Mouse (Mus musculus): ENCODE measurements around the gene Dpp7. TPM values are rescaled to one million over a fixed set of nuclear protein-coding genes. Genes with fewer than 3 reads are reported as not detected.
A peak's percentile ranks its signal among the peaks of the same experiment; 100 is the strongest.

Dpp7 gene
- polyA plus RNA-seq, 1 experiment from 2014 or later, result 11.2 TPM

DNA sequence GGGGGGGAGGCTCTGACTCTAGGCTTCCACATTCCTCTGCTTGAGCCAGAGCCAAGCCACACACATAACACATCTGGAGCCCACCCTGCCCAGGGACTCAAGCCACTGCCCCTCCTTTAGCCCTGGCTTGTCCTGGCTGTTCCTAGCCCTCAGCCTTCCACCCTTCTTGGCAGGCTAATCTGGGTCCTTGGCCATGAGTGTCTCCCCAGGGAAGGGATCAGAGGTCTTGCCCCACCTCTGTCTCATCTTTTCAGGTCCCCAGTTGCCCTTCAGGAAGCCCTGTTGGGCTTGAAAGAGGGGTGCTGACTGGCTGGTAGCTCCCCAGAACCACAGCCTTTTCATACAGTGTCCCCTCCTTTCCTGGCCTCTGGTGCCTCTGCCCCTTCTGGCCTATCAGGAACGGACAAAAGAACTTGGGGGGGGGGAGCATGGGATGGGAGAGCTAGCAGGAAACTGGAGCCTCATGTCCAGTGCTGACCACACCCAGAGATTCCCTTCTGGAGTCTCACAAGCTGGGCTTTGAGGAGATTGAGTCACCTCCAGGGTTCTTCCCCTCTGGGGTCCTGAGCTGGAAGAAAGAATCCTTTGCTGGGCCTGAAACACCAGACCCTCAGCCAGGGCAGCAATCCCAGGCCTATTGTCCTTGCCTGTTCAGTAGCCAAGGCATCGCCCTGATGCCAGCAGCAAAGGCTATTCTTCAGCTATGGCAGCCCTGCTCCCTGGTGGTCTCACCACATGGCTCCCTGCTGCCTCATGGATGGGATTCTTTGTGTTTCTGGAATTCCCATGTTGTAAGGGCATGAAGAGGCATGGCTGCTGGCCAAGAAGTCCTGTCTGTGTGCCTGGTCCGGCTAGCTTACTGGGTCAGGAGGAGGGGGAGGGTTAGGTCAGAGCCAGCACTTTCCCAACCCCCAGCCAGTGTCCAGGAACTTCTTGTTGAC is 38.4 kb upstream of the Dpp7 start:
- Histone ChIP-seq H3K27ac (no peak overlapping the region), H3K27me3 (replicated peaks) (peaks cover 82% of the 10 kb centered on the region), H3K36me3 (no peaks in the 10 kb centered on the region), H3K9me3 (replicated peaks) (no peaks in the 10 kb centered on the region), H3K4me3 (no peak overlapping the region), H3K9ac (no peak overlapping the region), H3K4me2 (no peak overlapping the region), H3K4me1 (peaks cover 10% of the 10 kb centered on the region)
- WGBS (ENCODE audit: insufficient replicate concordance), result 44% methylated on average over 3 of the region's 3 CpGs
- no peak for ATAC-seq

DNA sequence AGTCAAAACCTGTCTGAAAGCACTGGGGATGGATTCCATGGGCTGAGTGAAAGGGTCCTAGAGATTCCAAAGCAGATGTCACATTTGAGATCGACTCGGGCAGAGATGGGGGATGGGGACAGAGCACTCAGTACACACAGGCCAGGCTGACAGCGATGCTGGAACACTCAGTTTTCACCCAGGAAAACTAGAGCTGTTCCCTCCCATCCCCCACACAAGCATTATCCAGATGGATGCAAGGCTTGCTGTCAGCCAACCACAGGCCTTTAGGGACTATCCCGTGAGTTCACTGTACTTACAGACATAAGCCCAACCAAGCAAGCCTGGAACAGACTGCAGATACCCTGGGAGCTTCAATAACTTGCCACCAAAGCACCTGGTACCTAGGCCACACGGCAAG is 35.1 kb upstream of the Dpp7 start:
- Histone ChIP-seq H3K4me2 (no peak overlapping the region), H3K4me1 (peaks cover 9% of the 10 kb centered on the region), H3K4me3 (no peak overlapping the region), H3K9ac (no peak overlapping the region), H3K27ac (no peak overlapping the region), H3K36me3 (no peaks in the 10 kb centered on the region), H3K9me3 (replicated peaks) (no peaks in the 10 kb centered on the region), H3K27me3 (replicated peaks) (peaks cover 53% of the 10 kb centered on the region)
- WGBS (ENCODE audit: insufficient replicate concordance), result 55% methylated on average over 5 of the region's 5 CpGs
- ATAC-seq, result no peak

DNA sequence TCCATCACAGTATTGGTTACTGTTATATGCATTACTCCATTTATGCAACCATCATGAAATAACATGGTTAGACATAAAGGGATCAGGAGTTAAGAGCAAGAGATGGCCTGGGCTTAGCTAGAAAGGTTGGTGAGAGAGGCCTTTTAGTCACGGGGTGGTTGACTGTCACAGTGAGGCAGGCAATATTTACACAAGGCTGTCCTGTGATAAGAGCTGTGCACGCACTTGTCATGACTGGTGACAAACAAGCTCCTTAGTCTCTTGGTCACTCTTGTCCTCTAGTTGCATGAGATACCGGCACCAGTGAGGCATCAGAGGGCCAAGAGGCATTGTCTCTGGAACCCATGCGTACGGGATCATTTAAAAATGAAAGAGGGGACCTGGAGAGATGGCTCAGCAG is 28.3 kb upstream of the Dpp7 start:
- no peak overlapping the region for H3K27ac ChIP-seq
- no peak overlapping the region for H3K4me2 ChIP-seq

DNA sequence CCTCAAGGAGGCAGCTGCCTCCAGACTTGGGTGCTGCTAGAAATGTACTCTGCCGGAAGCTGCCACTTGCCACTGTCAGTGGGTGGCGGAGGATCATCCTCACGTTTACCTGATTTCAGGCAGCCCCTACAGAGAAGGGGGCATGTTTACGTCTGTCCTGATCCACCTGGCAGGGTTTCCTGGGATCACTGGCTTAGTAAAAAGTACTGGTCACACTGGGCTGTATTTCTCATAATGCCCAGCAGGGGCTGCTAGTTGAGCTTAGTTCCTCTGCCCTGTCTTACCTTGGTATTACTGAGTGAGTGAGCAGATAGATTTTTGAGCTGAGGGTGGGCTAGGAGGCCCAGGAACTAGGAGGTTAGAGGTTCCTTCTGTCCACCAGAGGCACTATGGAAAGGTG is 20.4 kb upstream of the Dpp7 start:
- H3K27me3 ChIP-seq (replicated peaks), result no peaks in the 10 kb centered on the region; the same call in 1 of the 2 replicates
- ATAC-seq, result no peak
- H3K4me2 ChIP-seq, result no peak overlapping the region
- H3K9ac ChIP-seq, result no peak overlapping the region
- peaks cover 48% of the 10 kb centered on the region for H3K4me1 ChIP-seq
- no peak overlapping the region; the same call in 1 of the 2 replicates for H3K27ac ChIP-seq
- H3K4me3 ChIP-seq, result no peak overlapping the region
- peaks cover 47% of the 10 kb centered on the region for H3K36me3 ChIP-seq
- WGBS (ENCODE audit: insufficient replicate concordance), result 59% methylated on average over 4 of the region's 4 CpGs
- H3K9me3 ChIP-seq (replicated peaks), result no peaks in the 10 kb centered on the region

More for the DNA sequence above, 28.3 kb upstream of the Dpp7 start:
- no peak for ATAC-seq
- H3K9me3 ChIP-seq (replicated peaks), result no peaks in the 10 kb centered on the region
- no peak overlapping the region for H3K9ac ChIP-seq
- H3K27me3 ChIP-seq (replicated peaks), result peaks cover 17% of the 10 kb centered on the region; the same call in 1 of the 2 replicates
- H3K36me3 ChIP-seq, result no peaks in the 10 kb centered on the region
- WGBS (ENCODE audit: insufficient replicate concordance), result 47% methylated on average over 5 of the region's 5 CpGs
- peaks cover 2% of the 10 kb centered on the region; the same call in 1 of the 2 replicates for H3K4me1 ChIP-seq
- no peak overlapping the region for H3K4me3 ChIP-seq

DNA sequence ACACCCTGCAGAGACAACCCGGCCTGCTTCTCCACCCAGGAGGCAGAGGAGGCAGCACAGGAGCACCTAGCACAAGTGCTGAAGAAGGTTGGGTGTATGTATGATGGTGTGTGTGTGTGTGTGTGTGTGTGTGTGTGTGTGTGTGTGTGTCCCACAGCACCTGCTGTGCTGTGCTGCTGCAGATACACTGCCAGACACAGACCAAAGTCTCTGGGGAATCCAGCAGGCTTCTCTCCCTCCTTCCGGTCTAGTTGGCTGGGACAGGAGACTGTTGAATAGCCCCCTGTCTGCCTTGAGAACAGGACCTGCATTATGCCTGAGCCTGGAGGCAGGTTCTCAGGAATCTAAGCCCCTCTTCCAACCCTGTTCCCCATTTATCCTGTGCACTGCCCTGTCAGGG is 17.3 kb upstream of the Dpp7 start:
- H3K4me1 ChIP-seq, result peaks cover 74% of the 10 kb centered on the region
- ATAC-seq, result no peak
- H3K4me3 ChIP-seq, result peak overlapping the region; percentile 81
- no peaks in the 10 kb centered on the region for H3K27me3 ChIP-seq (replicated peaks)
- WGBS (ENCODE audit: insufficient replicate concordance), result 66% methylated on average over 2 of the region's 2 CpGs
- H3K4me2 ChIP-seq, result peak overlapping the region; percentile 96
- H3K9me3 ChIP-seq (replicated peaks), result no peaks in the 10 kb centered on the region
- peak overlapping the region; percentile 91 for H3K27ac ChIP-seq
- peaks cover 42% of the 10 kb centered on the region for H3K36me3 ChIP-seq
- H3K9ac ChIP-seq, result peak overlapping the region; percentile 87

DNA sequence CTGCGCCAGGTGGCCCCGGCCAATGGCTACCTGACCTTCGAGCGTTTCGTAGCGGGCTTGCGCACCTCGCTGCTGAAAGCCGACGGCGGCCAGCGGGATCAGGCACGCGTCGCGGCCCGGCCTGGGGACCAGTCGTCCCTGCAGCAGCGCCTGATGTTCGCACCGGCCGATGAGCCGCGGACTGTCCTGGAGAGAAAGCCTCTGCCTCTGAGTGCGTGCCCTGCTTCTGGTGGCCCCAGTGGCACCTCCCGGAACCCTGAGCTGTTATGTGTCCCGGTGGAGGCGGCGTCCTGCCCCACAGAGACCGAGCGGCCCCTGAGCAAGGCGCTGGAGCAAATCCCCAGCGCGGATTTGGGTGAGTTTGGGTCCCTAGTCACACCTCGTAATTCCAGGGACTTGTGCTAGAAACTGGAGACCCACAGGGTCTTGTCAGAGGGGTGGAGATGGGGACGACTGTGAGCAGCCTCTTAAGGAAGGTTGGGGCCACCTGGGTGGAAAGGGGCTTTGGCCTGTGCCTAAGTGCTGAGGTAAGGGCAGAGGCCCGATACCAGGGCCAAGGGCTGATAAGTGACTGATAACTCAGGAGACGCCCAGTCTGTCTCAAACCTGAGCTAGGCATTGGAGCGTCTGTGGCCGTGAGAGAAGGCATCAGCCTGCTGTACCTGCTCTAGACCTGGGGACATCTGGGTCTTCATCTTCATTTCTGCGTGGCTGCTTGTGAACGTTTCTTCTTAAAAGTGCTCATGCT is 16.7 kb upstream of the Dpp7 start:
- WGBS (ENCODE audit: insufficient replicate concordance), result 2% methylated on average over 42 of the region's 42 CpGs

DNA sequence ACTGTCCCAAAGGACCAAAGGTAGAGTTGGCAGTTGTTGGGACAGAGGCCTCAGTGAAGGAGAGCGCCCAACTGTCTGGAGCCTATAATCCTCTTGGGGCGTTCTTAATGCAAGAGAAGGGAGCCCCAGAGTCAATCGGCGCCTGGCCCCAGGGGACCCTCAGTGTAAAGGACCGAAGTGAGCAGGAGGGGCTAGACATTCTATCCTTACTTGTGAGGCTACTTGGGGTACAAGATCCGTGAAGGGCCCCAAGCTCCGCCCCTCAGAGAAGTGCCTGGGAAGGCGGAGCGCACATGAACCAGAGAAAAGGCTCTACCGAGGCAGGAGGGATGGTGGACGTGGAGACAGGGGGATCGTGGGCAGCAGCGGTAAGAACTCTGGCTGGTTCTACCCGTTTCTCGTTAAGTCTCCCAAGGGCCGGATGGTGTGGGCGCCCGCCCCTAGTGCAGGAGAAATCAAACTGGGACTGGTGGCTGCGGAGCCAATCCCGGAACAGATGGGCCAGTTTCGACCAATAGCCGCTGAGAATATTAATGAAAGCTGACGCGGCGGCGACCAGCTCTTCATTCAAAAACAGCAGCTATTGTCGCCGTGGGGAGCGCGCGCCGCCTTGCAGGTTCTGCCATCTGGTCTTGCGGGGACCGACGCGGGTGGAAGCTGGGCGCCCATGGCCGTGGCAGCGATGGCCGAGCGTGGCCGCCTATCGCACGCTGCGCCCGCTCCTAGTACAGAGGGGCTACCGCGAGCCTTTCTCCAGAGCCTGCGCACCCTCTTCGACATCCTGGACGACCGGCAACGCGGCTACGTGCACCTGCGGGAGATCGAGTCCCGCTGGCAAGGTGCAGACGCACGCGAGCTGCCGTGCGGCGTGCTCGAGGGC is 15.8 kb upstream of the Dpp7 start, which contains the start of gene Sapcd2:
Sapcd2 (plus strand) TSS at position 558 of the 880 bp plus-strand sequence.
- peak within 1 kb of the TSS; percentile 87 for H3K9ac ChIP-seq
- H3K9me3 ChIP-seq (replicated peaks), result no peaks in the 10 kb centered on the region
- H3K27ac ChIP-seq, result peak within 1 kb of the TSS; percentile 91
- peaks cover 5% of the 10 kb centered on the region; the same call in 1 of the 2 replicates for H3K27me3 ChIP-seq (replicated peaks)
- H3K36me3 ChIP-seq, result peaks cover 28% of the 10 kb centered on the region
- peak within 1 kb of the TSS; percentile 81 for H3K4me3 ChIP-seq
- H3K4me1 ChIP-seq, result peaks cover 74% of the 10 kb centered on the region
- peak within 1 kb of the TSS; percentile 96 for H3K4me2 ChIP-seq
- WGBS (ENCODE audit: insufficient replicate concordance), result 3% methylated on average over 65 of the region's 65 CpGs
- peak; percentile 87 for ATAC-seq

More for the DNA sequence above, 16.7 kb upstream of the Dpp7 start:
- Histone ChIP-seq H3K4me2 (peak overlapping the region; percentile 96), H3K9me3 (replicated peaks) (no peaks in the 10 kb centered on the region), H3K4me1 (peaks cover 74% of the 10 kb centered on the region), H3K27ac (peak overlapping the region; percentile 91), H3K27me3 (replicated peaks) (peaks cover 5% of the 10 kb centered on the region; the same call in 1 of the 2 replicates), H3K9ac (peak overlapping the region; percentile 87), H3K4me3 (peak overlapping the region; percentile 81), H3K36me3 (peaks cover 36% of the 10 kb centered on the region)
- ATAC-seq, result peak; percentile 57

DNA sequence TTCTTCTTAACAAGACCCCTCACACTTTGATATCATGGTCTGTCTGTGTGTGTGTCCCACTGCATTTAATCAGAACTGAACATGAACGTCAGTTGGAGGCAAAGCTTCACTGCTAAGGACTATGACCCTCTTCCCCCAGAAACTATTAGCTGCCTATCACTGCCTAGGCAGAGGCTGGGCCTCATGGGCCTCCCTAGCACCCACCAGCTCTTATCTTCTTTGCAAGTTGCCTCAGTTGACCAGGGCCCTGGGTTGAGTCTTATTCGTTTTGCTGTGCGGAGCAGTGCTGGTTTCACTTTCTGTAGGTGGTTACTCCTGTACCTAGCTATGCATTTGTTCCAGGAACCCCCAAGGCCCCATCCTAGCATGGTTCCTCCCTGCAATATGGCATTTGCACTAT is 13.8 kb upstream of the Dpp7 start:
- Histone ChIP-seq H3K9ac (peak overlapping the region; percentile 53), H3K4me1 (peaks cover 67% of the 10 kb centered on the region), H3K9me3 (replicated peaks) (no peaks in the 10 kb centered on the region), H3K36me3 (peaks cover 7% of the 10 kb centered on the region), H3K27me3 (replicated peaks) (peaks cover 21% of the 10 kb centered on the region), H3K4me2 (peak overlapping the region; percentile 96), H3K4me3 (peak overlapping the region; percentile 22), H3K27ac (peak overlapping the region; percentile 91)
- peak; percentile 65 for ATAC-seq
- 28% methylated on average over 3 of the region's 3 CpGs for WGBS (ENCODE audit: insufficient replicate concordance)

DNA sequence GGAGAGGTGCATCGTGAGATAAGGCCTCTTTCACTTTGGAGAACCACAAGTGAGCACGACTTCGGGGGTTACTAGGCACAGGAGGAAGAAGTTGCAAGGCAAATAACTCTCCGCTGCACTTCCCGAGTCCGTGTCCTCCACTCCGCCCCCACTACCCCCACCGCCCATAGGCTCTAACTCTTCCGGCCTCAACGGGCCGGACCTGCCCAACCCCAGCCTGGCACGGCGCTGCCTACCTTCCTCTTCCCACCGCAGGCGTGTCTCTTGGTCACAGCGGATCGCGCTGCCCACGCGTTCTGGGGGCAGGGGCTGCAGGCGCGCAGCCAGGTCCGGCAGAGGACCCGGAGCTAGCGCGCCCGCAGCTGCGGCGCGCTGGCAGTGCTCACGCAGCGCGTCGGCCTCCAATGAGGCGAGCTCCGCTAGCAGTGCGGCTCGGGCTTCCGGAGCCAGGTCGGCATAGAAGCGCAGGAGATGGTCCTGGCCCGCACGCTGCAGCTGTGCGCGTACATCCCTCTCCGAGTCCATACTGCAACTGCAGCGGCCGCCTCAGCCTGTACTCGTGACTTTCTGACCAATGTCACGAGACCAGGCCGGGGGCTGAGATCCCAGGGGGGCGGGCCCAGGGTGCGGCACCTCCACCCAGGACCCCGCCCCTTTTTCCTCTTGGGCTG is 9.1 kb upstream of the Dpp7 start, which contains the start of gene Uap1l1:
Uap1l1 (minus strand) TSS at position 592 of the 671 bp plus-strand sequence.
- H3K4me1 ChIP-seq, result peaks cover 41% of the 10 kb centered on the region

DNA sequence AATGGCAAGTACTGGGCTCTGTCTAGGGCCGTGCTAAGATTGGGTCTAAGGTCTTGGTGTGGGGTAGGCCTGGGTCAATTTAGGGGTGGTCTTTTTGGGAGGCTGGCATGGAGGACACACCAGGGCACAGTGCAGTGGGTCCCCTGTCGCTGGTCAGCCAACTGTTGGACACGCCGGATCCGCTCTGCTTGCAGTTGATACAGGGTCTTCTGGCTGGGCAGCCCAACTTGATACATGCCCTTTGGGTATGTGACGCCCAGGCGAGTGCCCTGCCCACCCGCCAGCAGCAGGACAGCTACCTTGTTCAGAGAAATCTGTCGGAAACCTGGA is 8.6 kb upstream of the Dpp7 start:
- no peak for ATAC-seq
- H3K9ac ChIP-seq, result peak overlapping the region; percentile 73
- 26% methylated on average over 9 of the region's 9 CpGs for WGBS (ENCODE audit: insufficient replicate concordance)
- H3K9me3 ChIP-seq (replicated peaks), result no peaks in the 10 kb centered on the region
- peak overlapping the region; percentile 97 for H3K4me2 ChIP-seq
- H3K27me3 ChIP-seq (replicated peaks), result peaks cover 40% of the 10 kb centered on the region
- H3K4me3 ChIP-seq, result peak overlapping the region; percentile 66
- H3K4me1 ChIP-seq, result peaks cover 36% of the 10 kb centered on the region
- no peak overlapping the region for H3K27ac ChIP-seq
- H3K36me3 ChIP-seq, result peaks cover 15% of the 10 kb centered on the region

More for the DNA sequence above, 9.1 kb upstream of the Dpp7 start, which contains the start of gene Uap1l1:
- H3K9me3 ChIP-seq (replicated peaks), result no peaks in the 10 kb centered on the region
- ATAC-seq, result peak; percentile 65
- peak within 1 kb of the TSS; percentile 49; the same call in 1 of the 2 replicates for H3K27ac ChIP-seq
- WGBS (ENCODE audit: insufficient replicate concordance), result under 1% methylated on average over 52 of the region's 54 CpGs
- peaks cover 40% of the 10 kb centered on the region for H3K27me3 ChIP-seq (replicated peaks)
- H3K4me2 ChIP-seq, result peak within 1 kb of the TSS; percentile 97
- peak within 1 kb of the TSS; percentile 66 for H3K4me3 ChIP-seq
- peaks cover 15% of the 10 kb centered on the region for H3K36me3 ChIP-seq
- H3K9ac ChIP-seq, result peak within 1 kb of the TSS; percentile 73
